Mouse (Mus musculus) lung, postnatal 0 days (tissue): ENCODE data around the gene Kif1c. TPM values are rescaled to one million over a fixed set of nuclear protein-coding genes. Genes with fewer than 3 reads are reported as not detected.

Experiments
- ATAC-seq: fragments of 200-750 bp; cut with Nextera tagmentation; 2 replicates; pipeline ENCODE4 v1.8.0; 2017; ENCODE audit warnings: moderate library complexity
- DNase-seq: peaks from one replicate; pipeline ENCODE4 v3.0.0-alpha.2; 2016; ENCODE audit warnings: low spot score
- H3K27ac ChIP-seq: fragments of 300-500 bp; sonication (generic); 2 replicates; pipeline ENCODE4 v1.5.1; 2014; ENCODE audit warnings: antibody characterized with exemption, mild to moderate bottlenecking, low read length, mixed read lengths
- H3K27me3 ChIP-seq: fragments of 300-500 bp; sonication (generic); replicated peaks from 2 replicates; pipeline ENCODE4 v1.6.1; 2014; ENCODE audit warnings: low read length, mixed read lengths; ENCODE audit not compliant: insufficient read depth
- H3K36me3 ChIP-seq: fragments of 300-500 bp; sonication (generic); 2 replicates; pipeline ENCODE4 v1.6.1; 2014; ENCODE audit warnings: low read length, mixed read lengths; ENCODE audit not compliant: insufficient read depth
- H3K4me1 ChIP-seq: fragments of 300-500 bp; sonication (generic); 2 replicates; pipeline ENCODE4 v1.6.1; 2014; ENCODE audit warnings: antibody characterized with exemption, low read depth, low read length, mixed read lengths; ENCODE audit not compliant: insufficient read depth
- H3K4me2 ChIP-seq: fragments of 300-500 bp; sonication (generic); replicated peaks from 2 replicates; pipeline ENCODE4 v1.6.1; 2014; ENCODE audit warnings: low read depth, mild to moderate bottlenecking, low read length, moderate library complexity, mixed read lengths
- H3K4me3 ChIP-seq: fragments of 300-500 bp; sonication (generic); 2 replicates; pipeline ENCODE4 v1.5.1; 2014; ENCODE audit warnings: low read depth, low read length
- H3K9ac ChIP-seq: fragments of 300-500 bp; sonication (generic); replicated peaks from 2 replicates; pipeline ENCODE4 v1.6.1; 2014; ENCODE audit warnings: low read depth, mild to moderate bottlenecking
- H3K9me3 ChIP-seq: fragments of 300-500 bp; sonication (generic); 2 replicates; pipeline ENCODE4 v1.6.1; 2016; ENCODE audit warnings: low read length, mixed read lengths
- CTCF ChIP-seq: IDR thresholded peaks from 2 replicates; pipeline ENCODE4 v1.5.1; 2016; ENCODE audit warnings: antibody characterized with exemption, mild to moderate bottlenecking
- EP300 ChIP-seq: IDR thresholded peaks from 2 replicates; pipeline ENCODE4 v1.6.1; 2016; ENCODE audit warnings: antibody characterized with exemption, mild to moderate bottlenecking, control low read depth
- WGBS: fragments of 180-500 bp; shearing (Covaris S2); extraction: QIAGEN DNeasy Blood & Tissue Kit; methylation state at CpG from one replicate; pipeline ENCODE4 v1.1.7; 2014; 5-methylcytosine and 5-hydroxymethylcytosine counted together
- polyA plus RNA-seq: library from polyadenylated mRNA; unstranded; fragments of >200 nt; fragmentation: Nextera tagmentation; extraction: Ambion mirVana; gene quantifications from 2 replicates; pipeline ENCODE4 v1.2.1, GENCODE M21; 2015

Gene Kif1c
- polyA plus RNA-seq, 1 experiment from 2014 or later = 4.8 TPM

DNA sequence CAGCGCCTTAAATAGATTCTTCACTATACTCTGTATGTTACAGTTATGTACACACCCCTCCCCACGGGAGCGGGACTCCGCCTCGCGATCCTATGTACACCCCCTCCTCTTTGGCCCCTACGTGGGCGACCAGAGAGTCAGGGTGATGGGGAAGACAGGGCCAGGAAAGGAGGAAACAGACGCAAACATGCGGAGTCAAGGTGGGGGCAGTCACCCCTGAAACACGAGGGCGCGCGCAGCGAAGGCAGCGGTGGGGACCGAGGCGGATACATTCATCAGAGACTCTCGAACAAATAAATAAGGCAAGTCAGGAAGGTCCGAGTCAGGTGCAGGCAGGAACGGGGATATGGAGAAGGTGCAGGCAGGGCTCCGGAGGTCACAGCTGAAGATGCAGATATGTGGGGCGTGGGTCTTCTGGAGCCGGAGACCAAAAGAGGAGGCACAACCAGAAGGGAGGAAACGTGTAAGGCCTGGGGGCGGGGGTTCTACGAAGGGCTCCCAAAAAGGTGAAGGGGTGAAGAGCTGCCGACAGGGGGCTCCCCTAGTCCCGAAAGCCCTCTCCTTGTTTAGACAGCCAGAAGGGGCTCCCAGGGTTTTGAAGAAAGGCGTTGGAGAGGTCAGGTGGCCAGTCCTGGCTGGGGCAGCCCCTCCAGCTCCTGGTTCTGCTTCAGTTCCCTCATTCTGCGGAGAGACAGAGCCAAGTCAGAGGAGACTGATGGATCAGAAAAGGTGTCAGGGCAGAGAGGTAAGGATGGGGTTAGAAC, 30.6 kb upstream of the Kif1c start:
- Histone ChIP-seq H3K27me3 (no peaks in the 10 kb centered on the region), H3K9ac (peak overlapping the region; percentile 68), H3K27ac (peak overlapping the region; percentile 94), H3K36me3 (peaks cover 14% of the 10 kb centered on the region; the same call in 1 of the 2 replicates), H3K9me3 (no peaks in the 10 kb centered on the region), H3K4me3 (peak overlapping the region; percentile 65), H3K4me2 (peak overlapping the region; percentile 97), H3K4me1 (no peaks in the 10 kb centered on the region; the same call in 1 of the 2 replicates)
- DNase-seq (peak; percentile 86), ATAC-seq (peak; percentile 3)
- under 1% methylated on average over 28 of the region's 31 CpGs for WGBS
- no peak for TF ChIP-seq EP300
- peak; percentile 61 for TF ChIP-seq CTCF

DNA sequence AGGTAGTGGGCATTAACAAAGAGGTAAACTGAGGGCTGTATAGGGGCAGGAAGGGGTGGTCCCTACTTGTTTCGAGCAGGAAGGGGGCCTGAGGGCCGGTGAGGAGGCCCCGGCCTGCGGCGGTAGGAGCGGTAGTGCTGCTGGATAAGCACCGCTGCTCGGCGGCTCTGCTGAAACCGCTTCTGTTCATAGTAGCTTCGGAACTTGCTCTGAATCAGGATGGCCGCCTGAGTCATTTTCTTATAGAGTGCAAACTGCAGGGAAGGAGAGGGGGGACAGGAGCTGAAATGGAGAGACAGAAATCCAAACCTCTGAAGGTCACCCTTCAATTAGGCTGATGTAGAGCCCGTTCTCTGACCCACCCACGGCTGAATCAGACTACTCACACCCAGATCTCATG, 29.9 kb upstream of the Kif1c start:
- no peak for TF ChIP-seq EP300
- TF ChIP-seq CTCF = no peak
- no peaks in the 10 kb centered on the region for H3K9me3 ChIP-seq
- peak; percentile 9 for DNase-seq
- peak overlapping the region; percentile 97 for H3K4me2 ChIP-seq
- ATAC-seq = no peak
- WGBS = 32% methylated on average over 14 of the region's 14 CpGs
- peaks cover 8% of the 10 kb centered on the region; the same call in 1 of the 2 replicates for H3K36me3 ChIP-seq
- no peaks in the 10 kb centered on the region; the same call in 1 of the 2 replicates for H3K4me1 ChIP-seq
- H3K27me3 ChIP-seq = no peaks in the 10 kb centered on the region
- peak overlapping the region; percentile 65; the same call in 1 of the 2 replicates for H3K4me3 ChIP-seq
- no peak overlapping the region for H3K9ac ChIP-seq
- H3K27ac ChIP-seq = peak overlapping the region; percentile 94; the same call in 1 of the 2 replicates

DNA sequence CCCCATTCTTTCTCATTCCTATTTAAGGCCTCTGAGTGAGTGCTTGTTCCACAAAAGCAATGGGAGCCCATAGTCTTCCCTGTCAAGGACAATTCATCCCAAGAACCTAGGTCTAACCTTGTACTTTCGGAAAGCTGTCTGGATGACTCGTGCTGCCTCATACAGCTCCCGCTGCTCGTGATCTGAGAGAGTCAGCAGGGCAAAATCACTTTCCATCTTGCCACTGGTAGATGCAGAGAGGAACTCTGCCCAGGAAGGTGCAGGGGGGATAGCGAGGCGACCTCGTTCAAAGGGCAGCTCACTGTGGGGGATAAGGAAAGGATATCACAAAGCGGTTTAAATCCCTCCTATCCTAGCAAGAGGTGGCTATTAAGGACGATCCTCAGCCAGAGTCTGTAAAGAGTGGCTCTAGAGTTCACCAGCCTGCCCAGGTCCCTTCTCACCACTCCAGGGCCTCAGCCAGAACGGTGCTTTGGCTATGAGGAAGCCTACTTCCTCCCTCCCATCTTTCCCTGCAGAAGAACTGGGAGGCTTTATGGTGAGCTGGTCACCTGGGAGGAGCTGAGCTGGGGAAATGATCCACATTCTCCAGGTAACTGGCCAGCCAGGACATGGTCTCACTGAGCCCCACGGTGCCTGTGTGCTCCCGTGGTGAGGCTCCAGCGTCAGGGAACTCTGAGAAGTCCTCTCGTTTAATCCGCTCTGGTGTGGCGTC, 28.9 kb upstream of the Kif1c start:
- ATAC-seq = no peak
- WGBS = 87% methylated on average over 16 of the region's 16 CpGs
- TF ChIP-seq EP300 = no peak

DNA sequence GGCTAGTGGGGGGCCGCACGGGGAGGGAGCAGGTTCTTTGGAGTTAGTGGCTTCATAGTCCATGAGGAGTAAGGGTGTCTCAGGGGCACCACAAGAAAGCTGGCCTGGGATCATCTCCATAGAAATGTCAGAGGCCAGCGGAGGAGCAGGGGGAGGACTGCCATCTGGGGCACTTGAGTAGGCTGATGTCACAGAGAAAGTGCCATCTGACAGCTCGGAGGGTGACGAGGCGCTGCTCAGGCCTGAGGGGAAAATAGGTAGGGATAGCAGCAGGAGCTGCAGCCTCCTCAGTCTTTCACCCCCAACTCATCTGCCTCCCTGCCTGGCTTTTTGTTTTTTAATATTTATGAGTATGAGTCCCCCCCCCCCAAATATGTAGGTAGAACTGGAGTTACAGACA, 26.3 kb upstream of the Kif1c start:
- Histone ChIP-seq H3K9me3 (no peaks in the 10 kb centered on the region), H3K36me3 (peaks cover 14% of the 10 kb centered on the region; the same call in 1 of the 2 replicates)
- no peak for DNase-seq

More for the DNA sequence above, 28.9 kb upstream of the Kif1c start:
- H3K4me3 ChIP-seq = no peak overlapping the region
- H3K9ac ChIP-seq = no peak overlapping the region
- no peaks in the 10 kb centered on the region for H3K27me3 ChIP-seq
- H3K36me3 ChIP-seq = peaks cover 13% of the 10 kb centered on the region; the same call in 1 of the 2 replicates
- no peak for DNase-seq
- no peaks in the 10 kb centered on the region; the same call in 1 of the 2 replicates for H3K4me1 ChIP-seq
- no peak overlapping the region for H3K4me2 ChIP-seq
- H3K9me3 ChIP-seq = no peaks in the 10 kb centered on the region
- H3K27ac ChIP-seq = no peak overlapping the region

DNA sequence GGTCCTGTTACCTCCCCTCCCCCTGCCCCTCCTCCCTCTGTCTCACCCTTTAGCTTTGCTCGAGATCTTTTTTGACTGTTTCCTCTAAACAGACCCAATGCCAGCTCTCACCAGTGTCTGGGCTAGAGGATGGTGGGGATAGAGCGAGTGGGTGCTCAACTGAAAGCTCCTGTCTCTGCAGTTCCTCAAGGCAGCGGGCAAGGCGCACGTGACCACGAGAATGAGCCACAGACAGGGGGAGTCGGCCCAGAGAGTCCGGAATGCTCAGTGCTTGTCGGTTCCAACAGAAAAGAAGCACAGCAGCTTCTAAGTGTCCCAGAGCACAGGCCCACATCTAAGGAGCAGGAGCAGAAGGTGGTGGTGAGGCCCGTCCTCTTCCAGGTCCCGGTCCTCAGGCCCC, 25.8 kb upstream of the Kif1c start:
- ATAC-seq (no peak), DNase-seq (no peak)
- no peaks in the 10 kb centered on the region for H3K27me3 ChIP-seq
- TF ChIP-seq EP300 (no peak), CTCF (no peak)
- no peak overlapping the region for H3K27ac ChIP-seq
- no peak overlapping the region for H3K9ac ChIP-seq
- H3K4me3 ChIP-seq = no peak overlapping the region
- no peaks in the 10 kb centered on the region for H3K9me3 ChIP-seq
- 68% methylated on average over 11 of the region's 11 CpGs for WGBS
- H3K4me2 ChIP-seq = no peak overlapping the region
- no peaks in the 10 kb centered on the region; the same call in 1 of the 2 replicates for H3K4me1 ChIP-seq
- H3K36me3 ChIP-seq = peaks cover 19% of the 10 kb centered on the region; the same call in 1 of the 2 replicates

More for the DNA sequence above, 26.3 kb upstream of the Kif1c start:
- TF ChIP-seq EP300 = no peak
- no peak for TF ChIP-seq CTCF
- Histone ChIP-seq H3K9ac (no peak overlapping the region), H3K27ac (no peak overlapping the region), H3K27me3 (no peaks in the 10 kb centered on the region), H3K4me1 (no peaks in the 10 kb centered on the region; the same call in 1 of the 2 replicates), H3K4me2 (no peak overlapping the region), H3K4me3 (no peak overlapping the region)
- ATAC-seq = no peak
- 85% methylated on average over 6 of the region's 6 CpGs for WGBS

DNA sequence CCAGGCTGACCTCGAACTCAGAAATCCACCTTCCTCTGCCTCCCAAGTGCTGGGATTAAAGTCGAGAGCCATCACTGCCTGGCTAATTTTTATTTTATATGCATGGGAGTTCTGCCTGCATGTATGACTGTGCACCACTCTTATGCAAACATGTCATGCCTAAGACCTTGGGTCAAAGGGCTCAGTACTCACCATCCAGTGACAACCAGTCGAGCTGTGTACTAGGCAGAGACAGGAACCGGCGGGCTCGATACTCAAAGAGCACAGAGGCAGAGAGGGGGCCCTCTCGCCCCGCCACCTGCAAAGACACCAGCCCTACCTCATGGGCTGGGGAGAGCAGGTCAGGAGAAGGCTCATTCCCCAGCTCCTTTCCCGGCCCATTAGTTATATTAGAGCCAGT, 22.3 kb upstream of the Kif1c start:
- Histone ChIP-seq H3K27ac (no peak overlapping the region), H3K9ac (no peak overlapping the region), H3K4me2 (no peak overlapping the region), H3K36me3 (peaks cover 36% of the 10 kb centered on the region), H3K4me1 (no peaks in the 10 kb centered on the region), H3K27me3 (no peaks in the 10 kb centered on the region), H3K4me3 (no peak overlapping the region), H3K9me3 (no peaks in the 10 kb centered on the region)
- DNase-seq (no peak), ATAC-seq (no peak)
- 62% methylated on average over 9 of the region's 9 CpGs for WGBS
- TF ChIP-seq CTCF (no peak), EP300 (no peak)
